Mouse (Mus musculus) CH12.LX (cell line): ENCODE measurements around the gene Spata4. TPM values are rescaled to one million over a fixed set of nuclear protein-coding genes. Genes with fewer than 3 reads are reported as not detected.

Source experiments
- DNase-seq: peaks from one replicate; pipeline ENCODE4 v3.0.0-alpha.2; 2013; ENCODE audit errors: extremely low read depth
- H3K27ac ChIP-seq: 2 replicates; pipeline ENCODE4 v1.5.1; 2012; ENCODE audit warnings: low read depth, mild to moderate bottlenecking, control low read depth, moderate library complexity; ENCODE audit not compliant: insufficient read depth
- H3K27me3 ChIP-seq: replicated peaks from 2 replicates; pipeline ENCODE3; 2012; ENCODE audit warnings: inconsistent platforms
- H3K36me3 ChIP-seq, 2 experiments: replicated peaks in 1 of 2; 2 replicates each; pipeline versions ENCODE3 to v1.6.1; 2012; ENCODE audit warnings: inconsistent platforms in 1 of 2, low read length in 1 of 2, mild to moderate bottlenecking in 1 of 2, mixed read lengths in 1 of 2, moderate library complexity in 1 of 2; ENCODE audit not compliant: control insufficient read depth in 1 of 2, insufficient read depth in 1 of 2
- H3K4me1 ChIP-seq, 2 experiments: 2 replicates each; pipeline ENCODE4 v1.6.1; 2012; ENCODE audit warnings: inconsistent platforms in 1 of 2, moderate library complexity in 1 of 2; ENCODE audit not compliant: insufficient read depth in 2 of 2, control insufficient read depth in 1 of 2
- H3K4me2 ChIP-seq: 2 replicates; pipeline ENCODE4 v1.6.1; 2012; ENCODE audit warnings: low read depth, mild to moderate bottlenecking, control low read depth; ENCODE audit not compliant: poor library complexity, insufficient read depth, severe bottlenecking
- H3K4me3 ChIP-seq, 3 experiments: fragments of 150-350 bp in 1 of 3; sonication (generic) in 1 of 3; replicated peaks in 1 of 3; 2 replicates each; pipeline versions ENCODE3 to v1.5.1; 2011 to 2012; ENCODE audit warnings: low read depth in 2 of 3, low read length in 2 of 3, mild to moderate bottlenecking in 2 of 3, moderate library complexity in 2 of 3, control low read depth in 1 of 3, improper control_type of control experiment in 1 of 3, inconsistent platforms in 1 of 3, mixed read lengths in 1 of 3; ENCODE audit not compliant: poor library complexity in 1 of 3
- H3K79me2 ChIP-seq: replicated peaks from 2 replicates; pipeline ENCODE4 v1.6.1; 2012; ENCODE audit warnings: mild to moderate bottlenecking, moderate library complexity; ENCODE audit not compliant: control insufficient read depth, poor library complexity, insufficient read depth, severe bottlenecking; ENCODE audit errors: extremely low read depth
- H3K9ac ChIP-seq: 2 replicates; pipeline ENCODE4 v1.6.1; 2012; ENCODE audit warnings: low read depth, mild to moderate bottlenecking, control low read depth, moderate library complexity; ENCODE audit not compliant: insufficient read depth
- H3K9me3 ChIP-seq: replicated peaks from 2 replicates; pipeline ENCODE3; 2012; ENCODE audit warnings: low read length, inconsistent platforms, mixed read lengths
- ETS1 ChIP-seq: conservative IDR thresholded peaks from 2 replicates; pipeline ENCODE4 v1.6.1; 2012; ENCODE audit warnings: low read depth, mild to moderate bottlenecking, inconsistent platforms, low read length, improper control_type of control experiment, moderate library complexity
- GABPA ChIP-seq: IDR thresholded peaks from 2 replicates; pipeline ENCODE4 v1.6.1; 2012; ENCODE audit warnings: low read depth, low read length, improper control_type of control experiment, inconsistent platforms; ENCODE audit not compliant: insufficient replicate concordance
- IRF4 ChIP-seq: IDR thresholded peaks from 2 replicates; pipeline ENCODE4 v1.6.1; 2014; ENCODE audit warnings: low read depth, mild to moderate bottlenecking, inconsistent platforms, low read length, improper control_type of control experiment
- KAT2A ChIP-seq: IDR thresholded peaks from 2 replicates; pipeline ENCODE4 v1.6.1; 2012; ENCODE audit warnings: low read length, improper control_type of control experiment, inconsistent platforms; ENCODE audit not compliant: insufficient replicate concordance
- NELFE ChIP-seq: IDR thresholded peaks from 2 replicates; pipeline ENCODE4 v1.6.1; 2011; ENCODE audit warnings: low read depth, low read length, improper control_type of control experiment
- NRF1 ChIP-seq: IDR thresholded peaks from 2 replicates; pipeline ENCODE4 v1.6.1; 2014; ENCODE audit warnings: low read depth, mild to moderate bottlenecking, inconsistent platforms, low read length, improper control_type of control experiment, moderate library complexity
- PAX5 ChIP-seq: IDR thresholded peaks from 2 replicates; pipeline ENCODE4 v1.6.1; 2012; ENCODE audit warnings: low read length, inconsistent platforms, mixed read lengths
- USF2 ChIP-seq: conservative IDR thresholded peaks from 2 replicates; pipeline ENCODE4 v1.6.1; 2011; ENCODE audit warnings: low read depth, low read length, improper control_type of control experiment
- dilution Hi-C: fragments of 300-500 bp; cut with MboI; formaldehyde crosslinking; loops from 2 replicates; pipeline ENCODE4 v1.14.3; 2020; ENCODE audit warnings: low sequenced_read_pairs; ENCODE audit not compliant: extremely low pct_unique_long_range_greater_than_20kb, extremely low pct_ligation_motif_present
- in situ Hi-C: fragments of 300-500 bp; cut with MboI; formaldehyde crosslinking; loops from 3 replicates; pipeline ENCODE4 v1.14.3; 2019; ENCODE audit warnings: low sequenced_read_pairs, low pct_ligation_motif_present, low pct_unique_long_range_greater_than_20kb, mixed read lengths
- polyA plus RNA-seq: library from polyadenylated mRNA; unstranded; fragments of >175 nt; gene quantifications from 2 replicates; pipeline ENCODE4 v1.2.1, GENCODE M21; 2012; ENCODE audit warnings: low read depth; ENCODE audit not compliant: insufficient read length
- total RNA-seq, 2 experiments: library from RNA; depleted of rRNA; stranded (reverse); fragments of 300-350 nt in 1 of 2; fragments of >200 nt in 1 of 2; gene quantifications; 2 replicates each; pipeline ENCODE4 v1.2.3; 2012 to 2014

Spata4 gene
- total and polyA plus RNA-seq, 3 experiments: not detected

GRCm38 (mm10) chr8:54638634-54639033 is 38.1 kb downstream of the Spata4 start:
- no peaks in the 10 kb centered on the region for H3K36me3 ChIP-seq
- H3K9ac ChIP-seq: no peak overlapping the region

More at GRCm38 (mm10) chr8:54638634-54639033, 38.1 kb downstream of the Spata4 start:
- H3K27ac ChIP-seq: no peak overlapping the region
- H3K27me3 ChIP-seq: no peaks in the 10 kb centered on the region
- no peak for DNase-seq
- H3K9me3 ChIP-seq: no peaks in the 10 kb centered on the region
- in situ Hi-C loops: no loop called here
- H3K4me2 ChIP-seq: no peak overlapping the region
- no peaks in the 10 kb centered on the region for H3K79me2 ChIP-seq
- dilution Hi-C loops: no loop called here
- no peak overlapping the region for H3K4me3 ChIP-seq
- peaks cover 0 to 18% of the 10 kb centered on the region in 2 experiments; a peak in 2 of 4 replicates for H3K4me1 ChIP-seq
- TF ChIP-seq NELFE (no peak), ETS1 (no peak), NRF1 (no peak), PAX5 (no peak), GABPA (no peak), KAT2A (no peak), USF2 (no peak), IRF4 (no peak)

Other genes with a start within 250 kb of the Spata4 start
- gene Asb5, start 71.2 kb upstream of the Spata4 start, total RNA-seq (2012; rRNA removed): not detected in 2 replicates
- not detected in 2 replicates for gene Asb5, start 71.2 kb upstream of the Spata4 start, total RNA-seq (2014; rRNA removed)
- 0.74 TPM in 1 of 2 replicates, not detected in the other for gene Asb5, start 71.2 kb upstream of the Spata4 start, polyA plus RNA-seq
- 89.4 and 97.8 TPM in 2 replicates for gene Spcs3, start 70.8 kb upstream of the Spata4 start, total RNA-seq (2012; rRNA removed)
- 220 and 241 TPM in 2 replicates for gene Spcs3, start 70.8 kb upstream of the Spata4 start, total RNA-seq (2014; rRNA removed)
- 106 and 113 TPM in 2 replicates for gene Spcs3, start 70.8 kb upstream of the Spata4 start, polyA plus RNA-seq